14 mouse cellular contexts compared by ENCODE assay signal in the genomic region with DNA sequence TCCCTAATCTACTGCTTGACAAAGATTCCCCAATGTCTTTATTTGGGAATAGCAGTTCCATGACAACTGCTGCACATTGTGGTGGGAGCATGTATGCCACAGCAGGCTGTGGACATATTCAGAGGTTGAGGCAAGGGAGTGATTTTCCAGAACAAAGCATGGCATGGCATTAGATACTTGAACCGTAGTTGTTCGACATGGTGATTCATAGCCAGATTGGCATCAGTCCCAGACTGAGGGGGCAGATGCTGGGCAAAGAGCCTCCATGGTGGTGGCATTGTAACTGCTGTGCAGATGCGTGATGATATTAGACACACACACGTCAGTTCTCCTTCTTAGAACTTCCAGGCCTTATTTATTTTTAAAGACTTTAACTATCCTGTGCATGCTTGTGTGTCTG.
DNase-seq lines count a peak whose midpoint lies in the region; ATAC-seq and TF ChIP-seq lines count a peak whose summit lies in the region.
"Had no signal": no experiment of that assay in that cellular context is flagged by ENCODE, and none has a peak within 500 bp of the region (broad histone marks: within the 10 kb centered on the region; RNA-seq: fewer than 3 reads in every experiment).

No protein-coding gene starts in this region.

- H3K4me3 ChIP-seq in forebrain, postnatal 0 days (ENCODE audit: low read depth, low read length) = no peak overlapping the region
- H3K4me3 ChIP-seq in forebrain, embryonic 10.5 days = no peak overlapping the region
- no peak overlapping the region for H3K4me3 ChIP-seq in layer of hippocampus, adult 2 months
- H3K4me3 ChIP-seq: erythroblast, embryonic 14.5 days; liver, embryonic 13.5 days had no signal

- WGBS in forebrain, postnatal 0 days = 28% methylated on average over 4 of the region's 4 CpGs
- WGBS in forebrain, embryonic 10.5 days = 95% methylated on average over 4 of the region's 4 CpGs

- H3K27me3 ChIP-seq in forebrain, postnatal 0 days (ENCODE audit: insufficient read depth, low read length) = no peaks in the 10 kb centered on the region
- H3K27me3 ChIP-seq in forebrain, embryonic 10.5 days (ENCODE audit: poor library complexity, severe bottlenecking) = no peaks in the 10 kb centered on the region
- H3K27me3 ChIP-seq: liver, embryonic 13.5 days had no signal

- H3K9me3 ChIP-seq in forebrain, postnatal 0 days (ENCODE audit: low read length) = no peaks in the 10 kb centered on the region
- no peaks in the 10 kb centered on the region for H3K9me3 ChIP-seq in forebrain, embryonic 10.5 days
- H3K9me3 ChIP-seq: liver, embryonic 13.5 days had no signal

- no peaks in the 10 kb centered on the region for H3K4me1 ChIP-seq in forebrain, postnatal 0 days (ENCODE audit: insufficient read depth)
- no peaks in the 10 kb centered on the region for H3K4me1 ChIP-seq in forebrain, embryonic 10.5 days
- H3K4me1 ChIP-seq: liver, embryonic 13.5 days had no signal

- no peaks in the 10 kb centered on the region for H3K36me3 ChIP-seq in forebrain, postnatal 0 days (ENCODE audit: insufficient read depth)
- H3K36me3 ChIP-seq in forebrain, embryonic 10.5 days (replicated peaks) = peaks cover 27% of the 10 kb centered on the region
- H3K36me3 ChIP-seq: liver, embryonic 13.5 days had no signal

- TF ChIP-seq CTCF in forebrain, postnatal 0 days (IDR thresholded peaks at IDR 0.05; ENCODE audit: low read depth) = no peak
- TF ChIP-seq CTCF in layer of hippocampus, adult 2 months (conservative IDR thresholded peaks at IDR 0.05) = no peak

- ATAC-seq in forebrain, postnatal 0 days = peak; percentile 51; the same call in 1 of the 2 replicates
- ATAC-seq: CD4-positive, CD25-positive, alpha-beta regulatory T cell, adult 4 months had no signal

- H3K9ac ChIP-seq in forebrain, postnatal 0 days = no peak overlapping the region
- H3K9ac ChIP-seq: liver, embryonic 13.5 days had no signal

- no peak overlapping the region for H3K4me2 ChIP-seq in forebrain, postnatal 0 days (ENCODE audit: low read depth)
- H3K4me2 ChIP-seq: liver, embryonic 13.5 days; midbrain, embryonic 11.5 days had no signal

- no peak overlapping the region for H3K27ac ChIP-seq in forebrain, postnatal 0 days (ENCODE audit: low read depth, low read length)
- H3K27ac ChIP-seq in forebrain, embryonic 10.5 days = no peak overlapping the region
- no peak overlapping the region for H3K27ac ChIP-seq in layer of hippocampus, adult 2 months
- H3K27ac ChIP-seq: liver, embryonic 13.5 days; stomach, postnatal 0 days had no signal

- DNase-seq in forebrain, postnatal 0 days = peak; percentile 52
- no peak for DNase-seq in forebrain, embryonic 10.5 days (ENCODE audit: extremely low spot score, low spot score)
- peak; percentile 55 for DNase-seq in right cerebral cortex, adult 18-20 months
- no peak for DNase-seq in right cerebral cortex, postnatal 4 days
- DNase-seq in layer of hippocampus, adult 2 months (ENCODE audit: low spot score in 2 of 2) = peak; percentile 49 to 54
- DNase-seq in urinary bladder, postnatal 36 days (ENCODE audit: low spot score in 2 of 2) = no peak
- DNase-seq in natural killer cell, adult 2 months (ENCODE audit: low spot score in 2 of 2) = no peak
- DNase-seq in lung, postnatal 4 days = no peak
- DNase-seq: kidney, adult 9 months; liver, embryonic 13.5 days had no signal

Comparison
In these comparisons a context has a peak if more than half of its experiments do, and no peak if none do; other contexts are left out.
1. DNase-seq: peak in forebrain, postnatal 0 days (single experiment), right cerebral cortex, adult 18-20 months (single experiment) and layer of hippocampus, adult 2 months (2 of 2); none in forebrain, embryonic 10.5 days (single experiment), right cerebral cortex, postnatal 4 days (single experiment), urinary bladder, postnatal 36 days (0 of 2), natural killer cell, adult 2 months (0 of 2) and lung, postnatal 4 days (0 of 2).